Mouse (Mus musculus): ENCODE data around the gene Olfr98. TPM values are rescaled to one million over a fixed set of nuclear protein-coding genes. Genes with fewer than 3 reads are reported as not detected.
"Not testable (repeated sequence)": the region's sequence is repeated elsewhere in the genome, so short reads cannot be mapped to it uniquely, and the experiment has no call there.

Gene Olfr98
- polyA plus RNA-seq, 1 experiment from 2014 or later = not detected

GRCm38 (mm10) chr17:37246715-37247114 is 16.8 kb downstream of the Olfr98 start:
- ATAC-seq = no peak
- Histone ChIP-seq H3K36me3 (ENCODE audit: poor library complexity, severe bottlenecking) (no peaks in the 10 kb centered on the region), H3K27me3 (no peaks in the 10 kb centered on the region), H3K9me3 (replicated peaks) (no peaks in the 10 kb centered on the region), H3K4me2 (no peak overlapping the region), H3K27ac (no peak overlapping the region), H3K4me3 (no peak overlapping the region), H3K9ac (no peak overlapping the region), H3K4me1 (no peaks in the 10 kb centered on the region)
- 27% methylated on average over 5 of the region's 5 CpGs for WGBS

GRCm38 (mm10) chr17:37242198-37242597 is 21.4 kb downstream of the Olfr98 start:
- Histone ChIP-seq H3K9ac (no peak overlapping the region), H3K9me3 (replicated peaks) (0 out of 2 replicates have a peak, but pooled peaks cover 4% of the 10 kb centered on the region), H3K4me2 (no peak overlapping the region), H3K4me1 (no peaks in the 10 kb centered on the region), H3K4me3 (no peak overlapping the region), H3K36me3 (ENCODE audit: poor library complexity, severe bottlenecking) (no peaks in the 10 kb centered on the region), H3K27me3 (no peaks in the 10 kb centered on the region), H3K27ac (no peak overlapping the region)
- WGBS = 62% methylated on average over 3 of the region's 3 CpGs
- ATAC-seq = no peak

GRCm38 (mm10) chr17:37237230-37237629 is 26.3 kb downstream of the Olfr98 start, which contains the start of gene Olfr97:
Gene Olfr97, minus strand, starts transcription at chr17:37237330.
- not testable (repeated sequence) for H3K9ac ChIP-seq; H3K36me3 ChIP-seq (ENCODE audit: poor library complexity, severe bottlenecking); H3K4me3 ChIP-seq; H3K4me1 ChIP-seq; H3K9me3 ChIP-seq (replicated peaks); ATAC-seq; H3K27ac ChIP-seq; H3K27me3 ChIP-seq; H3K4me2 ChIP-seq
- WGBS = 91% methylated on average over 2 of the region's 2 CpGs

GRCm38 (mm10) chr17:37221879-37222278 is 41.7 kb downstream of the Olfr98 start:
- ATAC-seq = no peak

GRCm38 (mm10) chr17:37219846-37220245 is 43.7 kb downstream of the Olfr98 start, which contains the start of gene Olfr96:
Gene Olfr96, plus strand, starts transcription at chr17:37220146.
- no peaks in the 10 kb centered on the region for H3K4me1 ChIP-seq
- H3K27me3 ChIP-seq = no peaks in the 10 kb centered on the region
- WGBS = 54% methylated on average over 4 of the region's 4 CpGs
- no peak within 1 kb of the TSS for H3K4me3 ChIP-seq
- no peaks in the 10 kb centered on the region; the same call in 1 of the 2 replicates for H3K9me3 ChIP-seq (replicated peaks)
- no peaks in the 10 kb centered on the region for H3K36me3 ChIP-seq (ENCODE audit: poor library complexity, severe bottlenecking)
- H3K4me2 ChIP-seq = no peak within 1 kb of the TSS
- ATAC-seq = no peak
- H3K9ac ChIP-seq = no peak within 1 kb of the TSS
- no peak within 1 kb of the TSS for H3K27ac ChIP-seq

More at GRCm38 (mm10) chr17:37221879-37222278, 41.7 kb downstream of the Olfr98 start:
- Histone ChIP-seq H3K4me2 (no peak overlapping the region), H3K4me1 (no peaks in the 10 kb centered on the region), H3K9me3 (replicated peaks) (no peaks in the 10 kb centered on the region), H3K9ac (no peak overlapping the region), H3K36me3 (ENCODE audit: poor library complexity, severe bottlenecking) (no peaks in the 10 kb centered on the region), H3K4me3 (no peak overlapping the region), H3K27me3 (no peaks in the 10 kb centered on the region), H3K27ac (no peak overlapping the region)
- 18% methylated on average over 1 of the region's 1 CpGs for WGBS

GRCm38 (mm10) chr17:37218486-37218885 is 45.1 kb downstream of the Olfr98 start:
- ATAC-seq = no peak
- Histone ChIP-seq H3K27me3 (no peaks in the 10 kb centered on the region), H3K4me3 (no peak overlapping the region), H3K4me2 (no peak overlapping the region), H3K9me3 (replicated peaks) (no peaks in the 10 kb centered on the region; the same call in 1 of the 2 replicates), H3K36me3 (ENCODE audit: poor library complexity, severe bottlenecking) (no peaks in the 10 kb centered on the region), H3K4me1 (no peaks in the 10 kb centered on the region), H3K27ac (no peak overlapping the region), H3K9ac (no peak overlapping the region)
- WGBS = 86% methylated on average over 3 of the region's 3 CpGs

GRCm38 (mm10) chr17:37213018-37213417 is 50.5 kb downstream of the Olfr98 start, which contains the start of gene Olfr95:
Gene Olfr95, minus strand, starts transcription at chr17:37213118.
- Histone ChIP-seq H3K36me3 (ENCODE audit: poor library complexity, severe bottlenecking) (no peaks in the 10 kb centered on the region), H3K9me3 (replicated peaks) (no peaks in the 10 kb centered on the region; the same call in 1 of the 2 replicates), H3K27ac (no peak within 1 kb of the TSS), H3K4me1 (peaks cover 5% of the 10 kb centered on the region; the same call in 1 of the 2 replicates), H3K9ac (no peak within 1 kb of the TSS), H3K4me2 (no peak within 1 kb of the TSS), H3K4me3 (no peak within 1 kb of the TSS), H3K27me3 (peaks cover 14% of the 10 kb centered on the region)
- no peak for ATAC-seq
- WGBS = 78% methylated on average over 3 of the region's 3 CpGs

Other genes starting within 250 kb of the Olfr98 start
- gene Mog, start 240.4 kb downstream of the Olfr98 start, polyA plus RNA-seq (2015; fragmentation: Nextera tagmentation; extraction: Ambion mirVana) = 1.1 and 1.5 TPM in 2 replicates
- 30.1 and 35.2 TPM in 2 replicates for gene Gabbr1, start 217.8 kb downstream of the Olfr98 start, polyA plus RNA-seq (2015; fragmentation: Nextera tagmentation; extraction: Ambion mirVana)
- gene Olfr90, start 175.2 kb downstream of the Olfr98 start, polyA plus RNA-seq (2015; fragmentation: Nextera tagmentation; extraction: Ambion mirVana) = 0.09 and 0.10 TPM in 2 replicates
- gene Olfr91, start 165.5 kb downstream of the Olfr98 start, polyA plus RNA-seq (2015; fragmentation: Nextera tagmentation; extraction: Ambion mirVana) = not detected in 2 replicates
- gene Olfr92, start 143.7 kb downstream of the Olfr98 start, polyA plus RNA-seq (2015; fragmentation: Nextera tagmentation; extraction: Ambion mirVana) = not detected in 2 replicates
- gene Olfr93, start 102.3 kb downstream of the Olfr98 start, polyA plus RNA-seq (2015; fragmentation: Nextera tagmentation; extraction: Ambion mirVana) = not detected in 2 replicates
- gene Ubd, start 69.9 kb downstream of the Olfr98 start, polyA plus RNA-seq (2015; fragmentation: Nextera tagmentation; extraction: Ambion mirVana) = not detected in 2 replicates
- not detected in 2 replicates for gene Olfr94, start 62.8 kb downstream of the Olfr98 start, polyA plus RNA-seq (2015; fragmentation: Nextera tagmentation; extraction: Ambion mirVana)
- not detected in 2 replicates for gene Olfr95, start 50.6 kb downstream of the Olfr98 start, polyA plus RNA-seq (2015; fragmentation: Nextera tagmentation; extraction: Ambion mirVana)
- not detected in 2 replicates for gene Olfr96, start 43.6 kb downstream of the Olfr98 start, polyA plus RNA-seq (2015; fragmentation: Nextera tagmentation; extraction: Ambion mirVana)
- gene Olfr97, start 26.4 kb downstream of the Olfr98 start, polyA plus RNA-seq (2015; fragmentation: Nextera tagmentation; extraction: Ambion mirVana) = not detected in 2 replicates
- gene H2-M3, start 6.5 kb upstream of the Olfr98 start, polyA plus RNA-seq (2015; fragmentation: Nextera tagmentation; extraction: Ambion mirVana) = 0.61 and 1.6 TPM in 2 replicates
- gene Olfr99, start 19.7 kb upstream of the Olfr98 start, polyA plus RNA-seq (2015; fragmentation: Nextera tagmentation; extraction: Ambion mirVana) = not detected in 2 replicates
- not detected in 2 replicates for gene Olfr101, start 40.6 kb upstream of the Olfr98 start, polyA plus RNA-seq (2015; fragmentation: Nextera tagmentation; extraction: Ambion mirVana)
- gene Olfr102, start 53.3 kb upstream of the Olfr98 start, polyA plus RNA-seq (2015; fragmentation: Nextera tagmentation; extraction: Ambion mirVana) = not detected in 2 replicates
- gene Olfr103, start 75.9 kb upstream of the Olfr98 start, polyA plus RNA-seq (2015; fragmentation: Nextera tagmentation; extraction: Ambion mirVana) = not detected in 2 replicates
- not detected in 2 replicates for gene Olfr104-ps, start 95.8 kb upstream of the Olfr98 start, polyA plus RNA-seq (2015; fragmentation: Nextera tagmentation; extraction: Ambion mirVana)
- not detected in 2 replicates for gene Olfr105-ps, start 115.3 kb upstream of the Olfr98 start, polyA plus RNA-seq (2015; fragmentation: Nextera tagmentation; extraction: Ambion mirVana)
- not detected in 2 replicates for gene Olfr106-ps, start 126.6 kb upstream of the Olfr98 start, polyA plus RNA-seq (2015; fragmentation: Nextera tagmentation; extraction: Ambion mirVana)
- not detected in 2 replicates for gene Olfr107, start 135.5 kb upstream of the Olfr98 start, polyA plus RNA-seq (2015; fragmentation: Nextera tagmentation; extraction: Ambion mirVana)
- not detected in 2 replicates for gene Olfr108, start 181.7 kb upstream of the Olfr98 start, polyA plus RNA-seq (2015; fragmentation: Nextera tagmentation; extraction: Ambion mirVana)
- gene Olfr109, start 195.2 kb upstream of the Olfr98 start, polyA plus RNA-seq (2015; fragmentation: Nextera tagmentation; extraction: Ambion mirVana) = not detected in 2 replicates
- gene H2-M2, start 219.8 kb upstream of the Olfr98 start, polyA plus RNA-seq (2015; fragmentation: Nextera tagmentation; extraction: Ambion mirVana) = not detected in 2 replicates
- not detected in 2 replicates for gene Olfr110, start 228.7 kb upstream of the Olfr98 start, polyA plus RNA-seq (2015; fragmentation: Nextera tagmentation; extraction: Ambion mirVana)
- gene Olfr111, start 244.3 kb upstream of the Olfr98 start, polyA plus RNA-seq (2015; fragmentation: Nextera tagmentation; extraction: Ambion mirVana) = not detected in 2 replicates